Mouse (Mus musculus): ENCODE results near the gene 1700025C18Rik.

Gene 1700025C18Rik

DNA sequence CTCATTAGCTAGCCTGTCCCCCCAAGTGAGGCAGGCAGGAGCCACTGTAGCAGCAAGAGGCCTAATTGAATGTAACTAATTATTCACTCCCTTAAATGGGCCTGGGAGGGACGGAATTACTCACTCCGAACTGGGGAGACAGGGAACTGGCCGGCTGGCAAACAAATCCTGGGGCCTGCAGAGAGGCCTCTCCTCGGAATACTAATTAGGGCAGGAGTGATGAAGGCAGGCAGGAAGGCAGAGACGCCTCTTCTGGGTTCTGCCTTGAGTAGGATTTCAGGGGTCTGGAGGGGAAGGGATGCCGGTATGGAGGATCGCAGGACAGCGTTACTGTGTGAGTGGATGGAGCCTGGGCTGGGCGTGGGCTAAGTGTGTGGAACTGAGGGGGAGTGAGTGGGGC, 13.5 kb downstream of the 1700025C18Rik start:
- DNase-seq: no peak

DNA sequence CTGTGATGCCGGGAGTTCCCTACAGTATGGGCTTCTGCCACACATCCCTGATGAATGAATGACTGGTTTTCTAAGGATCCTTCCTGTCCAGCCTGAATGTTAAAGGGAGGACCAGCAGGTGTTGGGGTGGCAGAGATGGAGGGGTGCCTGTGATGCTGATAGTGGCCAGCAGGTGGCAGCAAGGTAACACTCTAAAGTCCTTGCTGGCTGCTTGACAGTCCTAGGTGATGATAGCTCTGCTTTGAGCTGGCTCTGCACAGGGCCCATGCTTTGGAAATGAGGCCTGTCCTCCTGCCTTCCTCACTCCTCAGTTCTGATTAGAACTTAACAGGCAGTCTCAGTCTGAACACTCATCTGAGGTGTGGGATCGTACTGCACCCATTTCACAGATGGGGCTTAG, 15.6 kb downstream of the 1700025C18Rik start:
- DNase-seq: peak; percentile 96

DNA sequence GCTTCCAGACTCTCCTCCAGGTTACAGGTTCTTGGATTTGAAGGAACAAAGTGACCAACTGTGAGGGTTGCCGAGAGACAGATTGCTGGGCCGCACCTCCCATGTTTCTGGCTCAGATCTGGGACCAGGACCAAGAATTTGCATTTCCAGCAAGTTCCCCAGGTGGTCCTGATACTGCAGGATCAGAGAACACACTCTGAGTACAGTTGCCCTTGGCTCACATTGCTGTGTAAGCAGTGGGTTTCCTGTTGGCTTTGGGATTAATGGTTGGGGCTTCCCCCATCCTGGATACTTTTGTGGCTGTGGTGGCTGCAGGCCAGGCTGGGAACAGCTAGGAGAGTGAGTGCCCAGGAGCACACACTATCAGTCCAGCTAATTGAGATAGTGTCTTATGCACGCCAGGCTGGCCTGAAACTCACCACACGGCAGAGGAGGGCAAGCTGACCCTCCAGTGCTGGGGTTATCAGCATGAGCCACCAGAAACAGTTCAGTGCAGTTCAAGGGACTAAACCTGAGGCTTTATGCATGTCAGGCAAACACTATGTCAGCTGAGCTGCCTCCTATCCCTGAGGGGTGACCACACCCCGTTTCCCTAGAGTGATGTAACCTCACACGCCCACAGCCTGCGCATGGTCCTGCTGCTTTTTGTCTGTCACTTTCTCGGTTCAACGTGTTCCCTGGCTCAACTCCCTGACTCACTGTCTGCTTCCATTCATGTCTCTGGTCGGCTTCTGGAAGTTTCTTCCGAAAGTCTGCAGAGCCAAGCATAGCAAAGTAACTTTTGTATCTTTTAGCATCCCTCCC, 16.3 kb downstream of the 1700025C18Rik start:
- peak; percentile 98 for DNase-seq

DNA sequence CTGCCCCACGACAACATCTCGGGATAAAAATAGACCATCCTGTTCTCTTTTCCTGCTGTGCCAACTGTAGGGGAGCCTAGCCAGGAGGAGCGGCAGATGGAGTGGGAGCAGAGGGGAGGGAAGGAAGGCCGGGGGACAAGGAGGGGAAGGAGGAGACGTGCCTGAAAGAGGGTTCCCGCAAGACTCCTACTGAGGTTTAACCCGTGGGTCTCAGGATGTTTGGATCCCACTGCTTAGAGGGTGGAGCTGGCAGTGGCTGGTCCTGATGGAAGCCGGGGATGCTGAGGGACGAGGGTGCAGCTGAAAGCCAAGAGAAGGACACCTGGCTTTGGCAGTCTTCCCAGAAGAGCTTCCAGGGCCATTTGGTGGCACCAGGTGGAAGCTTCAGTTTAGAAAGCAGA, 17.2 kb downstream of the 1700025C18Rik start:
- no peak for DNase-seq

DNA sequence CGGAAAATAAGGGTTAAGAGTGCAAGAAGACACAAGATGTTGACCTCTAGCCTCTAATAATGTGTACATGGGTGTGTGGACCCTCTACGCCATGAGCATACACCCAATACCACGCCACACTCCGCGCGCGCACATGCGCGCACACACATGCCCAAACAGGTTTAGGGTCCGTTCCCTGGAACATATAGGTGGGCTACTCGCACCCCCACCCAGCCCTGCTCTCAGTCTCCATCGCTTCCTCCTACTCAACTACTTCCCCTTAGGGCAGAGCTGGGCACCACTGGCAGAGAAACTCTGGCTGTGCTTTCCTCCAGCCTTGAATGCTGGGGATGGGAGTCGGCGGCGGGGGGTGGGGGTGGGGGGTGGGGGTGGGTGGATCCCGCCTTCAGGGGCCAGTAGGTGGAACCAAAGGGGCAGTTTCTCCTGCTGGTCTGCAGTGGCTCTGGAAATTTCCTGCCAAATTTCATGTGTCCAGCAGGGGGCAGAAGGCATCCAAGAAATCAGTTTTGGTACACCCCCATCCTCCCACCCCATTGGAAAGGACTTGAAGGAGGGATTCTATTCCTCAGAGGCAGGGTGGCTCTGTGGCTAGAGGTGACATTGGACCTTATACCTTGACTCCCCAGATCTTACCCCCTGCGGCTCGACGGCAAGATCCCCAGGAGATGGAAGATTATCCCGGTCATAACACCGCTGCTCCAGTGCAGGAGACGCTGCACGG, 20.3 kb downstream of the 1700025C18Rik start:
- peak; percentile 94 for DNase-seq

DNA sequence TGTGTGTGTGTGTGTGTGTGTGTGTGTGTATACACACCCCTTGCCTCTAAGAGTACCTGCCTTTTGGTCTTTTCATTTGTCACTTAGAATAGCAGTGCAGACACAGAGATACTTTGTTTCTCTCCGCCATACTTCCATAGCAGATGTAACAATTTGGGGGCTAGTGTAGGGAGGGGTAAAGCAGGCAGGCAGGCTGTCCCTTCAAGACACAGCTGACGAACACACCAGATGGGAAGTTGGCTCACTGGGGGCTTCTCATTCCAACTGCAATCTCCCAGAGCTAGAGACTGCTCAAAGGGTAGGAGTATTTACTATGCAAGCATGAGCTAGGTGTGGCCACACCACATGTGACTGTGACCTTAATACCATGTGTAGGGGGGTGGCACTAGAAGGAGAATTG, 21.7 kb downstream of the 1700025C18Rik start:
- no peak for DNase-seq

DNA sequence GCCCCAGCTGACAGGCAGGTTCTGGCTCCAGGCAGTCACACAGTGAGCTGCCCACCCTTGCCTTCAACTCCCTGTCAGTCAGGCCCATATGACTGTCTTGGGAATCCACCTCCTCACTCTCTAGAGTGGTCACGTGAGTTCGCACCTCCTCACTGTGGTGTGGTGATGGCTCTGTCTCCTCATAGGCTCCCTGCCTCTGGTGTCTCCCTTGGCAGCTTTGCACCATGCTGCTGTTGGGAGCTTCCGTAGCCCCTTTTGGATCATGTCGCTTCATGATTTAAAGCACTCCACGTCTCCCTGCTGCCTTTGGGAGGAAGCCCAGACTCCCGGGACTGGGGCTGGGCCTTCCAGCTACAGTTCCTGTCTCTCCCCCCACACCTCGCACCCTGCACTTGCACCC, 26.1 kb downstream of the 1700025C18Rik start:
- DNase-seq: no peak

DNA sequence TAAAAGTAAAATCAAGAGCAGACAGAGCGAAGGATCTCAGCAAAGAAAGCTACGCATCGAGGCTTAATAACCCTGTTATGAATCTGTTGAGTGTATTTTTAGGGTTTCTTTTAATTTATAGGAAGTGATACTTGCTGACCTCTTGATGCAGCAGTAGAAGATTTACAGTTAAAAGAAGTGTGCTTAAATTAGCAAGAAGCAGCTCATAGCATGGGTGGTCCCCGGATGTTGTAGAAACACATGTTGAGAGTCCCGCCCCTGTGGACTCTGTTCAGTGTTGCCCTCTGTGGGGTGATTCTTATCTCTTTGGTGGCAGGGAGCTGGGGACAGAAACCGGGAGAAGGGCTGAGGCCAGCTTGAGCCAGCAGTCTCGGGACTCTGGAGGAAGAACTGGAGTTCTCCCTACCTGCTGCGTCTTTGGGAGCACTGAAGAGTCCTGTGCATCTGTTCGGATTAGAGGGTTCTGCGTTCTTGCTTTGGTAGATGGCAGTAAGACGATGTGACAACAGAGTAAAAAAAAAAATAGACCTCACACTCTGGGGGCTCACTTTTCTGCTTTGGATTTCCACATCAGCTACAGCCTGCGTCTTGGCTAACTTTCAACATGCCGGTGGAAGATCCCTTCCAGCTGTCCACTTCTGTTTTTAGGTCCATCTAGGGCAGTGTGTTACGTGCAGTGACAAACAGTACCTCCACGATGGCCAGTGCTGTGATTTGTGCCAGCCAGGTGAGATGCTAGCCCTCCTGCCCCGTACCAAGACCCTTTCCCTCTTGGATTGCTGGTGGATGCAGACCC, 28.7 kb downstream of the 1700025C18Rik start:
- peak; percentile 95 for DNase-seq

DNA sequence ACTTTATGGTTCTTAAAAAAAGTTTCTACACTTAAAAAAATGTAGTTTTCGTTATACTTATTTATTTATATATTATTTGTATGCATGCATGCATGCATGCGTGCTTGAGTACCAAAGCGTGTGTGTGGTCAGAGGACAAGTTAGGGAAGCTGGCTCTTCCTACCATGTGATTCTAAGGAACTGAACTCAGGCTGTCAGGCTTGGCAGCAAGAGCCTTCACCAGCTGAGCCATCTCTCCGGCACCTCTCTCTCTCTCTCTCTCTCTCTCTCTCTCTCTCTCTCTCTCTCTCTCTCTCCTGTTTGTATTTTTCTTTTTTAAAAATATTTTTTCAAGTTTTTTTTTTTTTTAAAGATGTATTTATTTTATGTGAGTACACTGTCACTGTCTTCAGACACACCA, 30.6 kb downstream of the 1700025C18Rik start:
- no peak for DNase-seq

DNA sequence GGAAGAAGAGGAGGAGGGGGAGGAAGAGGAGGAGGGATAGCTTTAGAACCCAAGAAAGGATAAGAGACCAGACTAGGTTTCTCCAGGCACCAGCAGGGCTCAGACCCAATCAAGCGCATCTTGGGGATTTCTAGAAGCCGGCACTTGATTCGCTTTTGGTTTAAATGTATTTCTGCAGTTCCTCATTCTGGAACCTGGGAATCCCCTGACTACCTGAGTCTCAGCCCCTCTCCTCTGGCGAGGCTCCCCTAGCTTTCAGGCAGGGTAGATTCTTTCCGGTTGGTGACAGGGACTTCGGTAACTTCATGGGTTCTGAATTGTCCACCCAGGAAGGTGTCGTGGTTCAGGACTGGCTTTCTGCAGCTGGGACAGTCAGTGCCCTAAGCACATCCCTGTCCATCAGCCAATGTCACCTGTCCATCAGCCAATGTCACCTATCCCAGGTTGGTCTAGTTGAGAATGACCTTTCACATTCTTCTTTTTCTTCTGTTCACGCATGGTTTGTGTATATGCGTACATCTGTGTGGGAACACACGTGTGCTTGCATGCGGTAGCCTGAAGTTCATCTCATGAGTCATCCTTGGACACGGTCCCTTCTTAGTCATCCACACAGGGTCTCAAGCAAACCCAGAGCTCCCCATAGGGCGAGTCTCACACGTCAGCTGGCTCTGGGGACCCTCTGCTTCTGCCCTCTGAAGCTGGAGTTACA, 34.0 kb downstream of the 1700025C18Rik start:
- DNase-seq: peak; percentile 90

DNA sequence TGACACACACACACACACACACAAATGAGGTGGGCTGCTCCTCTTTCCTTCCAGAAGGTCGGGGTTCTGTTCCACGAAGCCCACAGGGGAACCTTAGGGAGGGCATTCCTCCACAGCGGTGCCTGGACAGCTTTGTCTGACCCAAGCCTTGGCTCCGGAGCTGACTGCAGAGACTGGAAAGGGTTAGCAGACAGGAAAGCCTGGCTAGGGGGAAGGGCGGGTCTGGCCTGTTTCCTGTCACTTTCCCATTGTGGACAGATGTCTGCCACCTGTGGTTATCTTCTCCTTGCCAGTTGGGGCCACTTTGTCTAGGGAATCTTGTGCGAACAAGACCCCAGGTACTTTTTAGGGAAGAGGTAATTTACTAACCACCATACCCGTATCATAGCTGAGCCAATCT, 34.6 kb downstream of the 1700025C18Rik start:
- peak; percentile 95 for DNase-seq

DNA sequence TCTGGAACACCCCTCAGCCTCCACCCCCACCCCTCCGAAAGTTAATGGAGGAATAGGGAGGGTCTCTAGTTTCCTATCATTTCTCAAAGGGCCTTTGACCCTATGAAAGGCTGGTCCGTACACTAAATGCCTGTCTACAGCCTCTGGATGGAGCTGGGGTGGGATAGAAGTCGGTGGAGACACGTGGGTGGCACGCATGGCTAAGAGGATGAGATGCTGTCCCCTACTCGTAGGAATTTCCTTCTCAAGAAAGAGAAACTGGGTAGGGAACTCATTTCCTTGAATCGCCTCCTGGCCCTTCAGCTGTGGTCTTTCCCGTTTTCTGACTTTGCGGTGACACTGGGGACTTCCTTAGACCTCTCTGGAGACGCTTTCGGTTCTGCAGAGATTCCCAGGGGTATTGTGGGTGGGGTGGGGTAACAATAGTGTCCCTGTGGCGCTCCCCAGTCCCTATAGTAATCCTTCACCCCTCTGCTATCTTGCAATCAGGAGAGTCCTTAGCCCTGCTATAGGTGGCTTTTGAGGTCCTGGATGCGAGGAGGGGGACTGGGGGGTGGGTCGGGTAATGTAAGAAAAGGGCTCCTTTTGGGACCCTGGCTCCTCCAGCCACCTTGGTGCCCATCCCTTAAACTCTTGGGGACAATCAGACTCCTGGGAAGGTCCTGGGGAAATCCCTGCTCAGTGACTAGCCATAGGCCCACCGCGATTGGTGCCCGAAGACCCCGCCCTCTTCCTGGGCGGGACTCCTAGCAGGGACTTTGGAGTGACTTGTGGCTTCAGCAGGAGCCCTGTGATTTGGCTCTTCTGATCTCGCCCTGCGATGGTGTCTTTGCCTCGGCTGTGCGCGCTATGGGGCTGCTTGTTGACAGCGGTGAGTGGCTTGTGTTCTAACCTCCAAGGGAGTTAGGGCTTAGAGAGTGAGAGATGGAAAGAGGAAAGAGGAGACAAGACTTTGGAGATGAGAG, 35.4 kb downstream of the 1700025C18Rik start, which contains the start of gene Cd40:
TSS of gene Cd40 (plus strand) at position 740 of the 965 bp plus-strand sequence.
- peak; percentile 99 for DNase-seq

DNA sequence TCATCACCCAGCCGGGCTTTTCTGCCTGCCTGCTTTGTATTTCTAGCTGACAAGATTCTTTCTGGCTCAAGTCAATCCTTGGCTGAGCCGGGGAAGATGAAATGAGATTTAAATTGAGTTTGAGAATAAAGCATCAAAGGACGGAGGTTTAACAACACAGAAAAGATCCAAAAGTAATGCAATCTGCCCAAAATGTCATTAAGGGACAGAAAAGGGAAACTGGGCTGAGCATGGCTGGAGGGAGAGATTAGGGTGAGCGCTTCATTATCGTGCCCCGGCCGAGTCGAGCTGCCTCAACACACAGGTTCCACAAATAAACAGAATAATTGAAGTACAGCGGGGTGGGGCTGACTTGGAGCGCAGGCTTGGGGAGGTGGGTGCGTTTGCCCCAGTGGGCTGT, 39.0 kb downstream of the 1700025C18Rik start:
- no peak for DNase-seq

DNA sequence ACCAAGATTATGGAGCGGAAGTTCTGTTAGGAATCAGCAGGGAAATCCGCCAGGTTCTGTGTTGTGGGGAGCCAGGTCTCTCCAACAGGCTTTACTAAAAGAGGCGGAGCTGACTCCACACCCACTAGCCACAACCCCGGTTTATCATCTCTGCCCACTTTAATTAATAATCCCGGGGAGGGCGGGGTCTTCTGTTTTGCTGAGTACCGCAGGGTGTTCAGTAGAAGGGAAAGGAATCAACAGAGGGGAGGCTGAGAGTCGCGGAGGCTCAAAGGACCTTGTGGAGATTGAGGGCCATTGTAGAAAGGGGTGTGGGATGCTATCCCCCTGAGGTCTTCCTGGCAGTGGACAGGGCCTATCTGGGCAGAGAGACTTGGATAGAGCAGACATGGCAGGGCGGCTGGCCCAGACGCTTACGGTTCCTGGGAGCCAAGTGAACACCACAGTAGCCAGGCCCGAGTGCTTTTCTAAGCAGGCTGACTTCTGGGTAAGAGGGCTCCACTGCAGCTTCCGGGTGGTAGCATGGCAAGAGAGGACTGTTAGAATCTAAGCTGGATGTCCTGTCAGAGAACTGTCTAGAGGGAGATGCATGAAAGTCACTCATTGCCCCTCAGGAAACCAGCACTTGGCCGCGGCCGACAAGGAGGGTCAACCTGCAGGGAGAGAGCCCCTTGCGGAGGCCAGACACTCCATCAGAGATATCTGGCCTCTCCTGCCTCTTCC, 39.6 kb downstream of the 1700025C18Rik start:
- peak; percentile 74 for DNase-seq

DNA sequence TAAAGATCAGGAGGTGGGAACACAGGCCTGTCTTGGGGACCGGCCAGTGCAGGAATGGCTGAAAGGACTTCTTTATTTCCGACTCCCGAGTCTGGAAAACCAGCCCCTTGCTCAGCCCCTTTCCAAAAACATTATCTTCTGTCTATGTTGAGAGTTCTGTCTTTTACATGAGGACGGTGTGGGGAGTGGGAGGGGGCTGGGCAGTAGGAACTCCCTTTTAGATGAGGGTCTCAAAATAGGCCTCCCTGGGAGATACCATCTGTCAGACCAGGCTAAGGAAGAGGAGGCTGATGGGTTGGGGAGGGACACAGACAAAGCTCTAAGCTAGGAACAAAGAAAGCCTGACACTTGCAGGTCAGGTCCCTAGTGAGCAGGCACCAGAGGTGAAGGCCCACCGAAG, 41.5 kb downstream of the 1700025C18Rik start:
- DNase-seq: peak; percentile 75

DNA sequence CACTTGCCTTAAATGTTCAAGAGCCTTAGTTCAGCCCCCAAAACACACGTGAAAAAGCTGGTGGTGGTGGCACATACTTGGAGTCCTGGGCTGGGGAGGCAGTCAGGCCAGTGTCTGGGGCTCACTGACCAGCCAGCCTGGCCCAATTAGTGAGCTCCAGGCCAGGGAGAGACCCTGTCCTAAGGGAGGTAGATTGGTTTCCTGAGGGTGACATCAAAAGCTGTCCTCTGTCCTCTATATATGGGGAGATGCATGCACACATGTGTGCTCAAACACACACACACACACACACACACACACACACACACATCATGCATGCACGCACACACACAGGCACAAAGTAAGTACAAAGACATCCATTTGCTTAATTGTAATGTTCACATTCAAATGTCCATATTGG, 46.8 kb downstream of the 1700025C18Rik start:
- no peak for DNase-seq

DNA sequence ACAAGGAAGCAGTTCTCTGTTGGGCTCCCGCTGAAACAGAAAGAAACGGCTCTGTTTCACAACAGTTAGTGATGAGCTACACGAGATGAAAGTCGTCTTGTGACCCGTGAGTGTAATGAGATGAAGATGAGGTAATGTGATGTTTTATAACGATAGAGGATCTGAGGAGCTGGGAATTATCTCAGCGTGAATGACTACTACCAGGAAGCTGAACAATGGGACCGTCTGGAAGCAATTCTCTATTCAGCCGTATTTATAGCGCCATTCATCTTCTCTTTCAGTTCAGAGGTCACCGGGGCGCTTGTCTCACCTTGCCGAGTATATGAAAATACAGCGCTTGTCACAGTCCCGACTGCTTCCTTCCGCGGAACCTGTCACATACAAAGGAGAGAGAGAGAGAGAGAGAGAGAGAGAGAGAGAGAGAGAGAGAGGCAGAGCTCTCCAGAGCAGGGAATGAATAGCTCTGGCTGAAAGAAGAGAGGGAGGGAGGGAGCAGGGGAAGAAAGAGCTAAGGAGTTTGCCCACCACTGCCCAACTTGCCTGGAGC, 47.4 kb downstream of the 1700025C18Rik start:
- peak; percentile 55 for DNase-seq

DNA sequence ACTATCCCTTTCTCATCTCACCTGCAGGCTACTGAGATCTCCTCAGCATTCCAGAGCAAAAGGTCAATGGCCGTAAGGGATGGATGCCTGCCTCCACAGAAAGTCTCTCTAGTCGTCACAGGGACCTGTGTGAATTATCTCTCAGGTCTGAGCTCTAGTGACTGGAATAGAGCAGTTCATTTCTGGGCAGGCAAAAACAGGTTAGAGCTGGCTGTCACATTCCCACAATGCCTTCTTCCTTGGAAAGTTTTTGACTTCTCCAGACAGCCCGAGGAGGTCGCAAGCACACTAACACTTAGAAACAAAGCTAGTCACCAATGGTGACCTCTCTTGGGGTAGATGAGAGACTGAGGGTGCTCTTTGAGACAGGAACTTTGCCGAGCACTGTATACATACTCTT, 48.4 kb downstream of the 1700025C18Rik start:
- DNase-seq: peak; percentile 37

DNA sequence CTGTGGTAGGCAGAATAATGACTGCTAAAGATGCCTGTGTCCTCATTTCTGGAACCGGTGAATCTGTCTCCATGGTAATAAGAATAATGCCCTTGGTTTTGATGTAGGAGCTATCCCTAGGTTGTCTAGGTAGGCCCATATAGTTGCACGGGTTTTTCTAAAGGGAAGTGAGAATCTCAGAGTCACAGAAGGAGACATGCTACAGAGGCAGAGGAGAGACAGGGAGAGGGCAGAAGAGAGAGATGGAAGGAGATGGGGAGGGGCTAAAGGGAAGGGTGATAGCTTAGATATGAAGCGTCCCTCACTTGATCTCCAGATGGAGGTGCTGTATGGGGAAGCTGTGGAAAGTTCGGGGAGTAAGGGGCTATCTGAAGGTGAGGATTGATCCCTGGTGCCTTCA, 53.1 kb downstream of the 1700025C18Rik start:
- peak; percentile 78 for DNase-seq

DNA sequence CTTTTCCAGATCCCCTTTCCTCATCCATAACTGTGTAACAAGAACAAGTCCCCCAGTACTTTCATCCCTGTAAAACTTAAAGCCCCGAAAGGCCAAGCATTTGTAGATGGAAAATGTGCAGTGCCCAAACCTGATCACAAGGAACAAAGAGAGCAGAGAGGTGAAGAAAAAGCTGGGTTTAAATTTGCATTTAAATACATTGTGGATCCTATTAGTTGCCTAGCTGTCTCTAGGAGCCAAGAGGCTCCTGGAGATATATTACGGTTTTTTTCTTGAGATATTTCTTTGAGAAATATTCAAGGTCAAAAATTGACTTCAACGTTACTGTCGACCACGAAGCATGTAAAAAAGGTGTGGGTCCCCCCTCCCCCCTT, 55.5 kb downstream of the 1700025C18Rik start:
- DNase-seq: no peak

Measured in heart, adult 11 months (tissue).